In the genomic region with DNA sequence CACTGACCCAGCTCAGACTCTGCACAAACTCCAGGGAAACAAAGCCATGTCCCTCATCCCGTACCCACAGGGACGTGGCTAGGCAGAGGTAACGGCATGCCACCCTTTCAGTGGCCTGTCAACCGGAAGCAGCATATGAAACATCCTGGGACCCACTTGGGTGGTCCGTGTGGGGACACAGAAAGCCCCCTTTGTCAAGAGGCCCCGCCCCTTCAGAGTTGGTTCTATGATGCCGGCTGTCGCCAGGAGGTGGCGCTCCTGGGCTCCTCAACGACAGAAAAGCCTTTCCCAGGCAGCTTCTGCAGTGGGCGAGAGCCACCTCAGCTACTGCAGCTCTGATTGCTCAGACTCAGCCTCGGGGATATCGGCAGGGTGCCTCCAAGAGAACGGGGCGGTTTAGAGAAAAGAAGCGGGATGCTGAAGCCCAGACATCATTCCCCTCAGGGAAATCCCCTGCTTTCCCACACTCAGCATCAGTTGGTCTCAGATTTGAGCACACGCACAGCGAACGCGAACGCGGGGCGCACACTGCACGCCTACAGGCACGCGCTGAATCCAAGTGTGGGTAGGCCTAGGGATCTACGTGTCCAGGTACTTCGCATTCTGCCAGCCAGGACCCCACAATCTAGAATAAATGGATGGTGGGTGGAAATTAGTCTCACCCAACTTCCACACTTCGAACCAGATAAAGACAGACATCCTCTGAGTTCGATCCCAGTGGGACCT, we compare ENCODE assay signal across 8 mouse cellular contexts. TPM values are rescaled to one million over a fixed set of nuclear protein-coding genes. Genes with fewer than 3 reads are reported as not detected.
A peak's percentile ranks its signal among the peaks of the same experiment; 100 is the strongest.
DNase-seq lines count a peak whose midpoint lies in the region; ATAC-seq and TF ChIP-seq lines count a peak whose summit lies in the region.

No protein-coding gene starts in this region.

- H3K27me3 ChIP-seq in forebrain, embryonic 11.5 days (ENCODE audit: control insufficient read depth, insufficient read depth, low read length), result peaks cover 7% of the 10 kb centered on the region; the same call in 1 of the 2 replicates
- H3K27me3 ChIP-seq in heart, embryonic 15.5 days, result peaks cover 61% of the 10 kb centered on the region
- H3K27me3 ChIP-seq in liver, embryonic 13.5 days, result peaks cover 41% of the 10 kb centered on the region
- no peaks in the 10 kb centered on the region for H3K27me3 ChIP-seq in neural tube, embryonic 14.5 days (ENCODE audit: control insufficient read depth, insufficient read depth, low read length)
- H3K27me3 ChIP-seq in testis, adult 2 months (ENCODE audit: control insufficient read depth, insufficient read depth, low read length), result no peaks in the 10 kb centered on the region

- peak overlapping the region; percentile 51 for H3K4me2 ChIP-seq in forebrain, embryonic 11.5 days (ENCODE audit: low read depth, low read length, severe bottlenecking)
- H3K4me2 ChIP-seq in heart, embryonic 15.5 days, result peak overlapping the region; percentile 45
- H3K4me2 ChIP-seq in liver, embryonic 13.5 days, result no peak overlapping the region
- peak overlapping the region; percentile 42 for H3K4me2 ChIP-seq in neural tube, embryonic 14.5 days (ENCODE audit: low read depth, low read length)

- ATAC-seq in forebrain, embryonic 11.5 days (replicated peaks; ENCODE audit: low FRiP score), result peak; percentile 76
- no peak; the same call in 1 of the 2 replicates for ATAC-seq in heart, embryonic 15.5 days (replicated peaks; ENCODE audit: insufficient number of reproducible peaks, insufficient read depth, low FRiP score, low read depth)
- ATAC-seq in liver, embryonic 13.5 days (ENCODE audit: low read depth), result no peak
- ATAC-seq in neural tube, embryonic 14.5 days (ENCODE audit: low read depth), result peak; percentile 74

- DNase-seq in CD4-positive helper T cell, adult 2 months (ENCODE audit: low read depth, low spot score), result peak; percentile 79
- peak; percentile 92 for DNase-seq in brain, adult 2 months (ENCODE audit: low read depth, low spot score)
- peak; percentile 98 for DNase-seq in forebrain, embryonic 11.5 days (ENCODE audit: low spot score)
- peak; percentile 89 for DNase-seq in kidney, postnatal 10 days
- peak; percentile 29 for DNase-seq in liver, embryonic 13.5 days

- 6% methylated on average over 30 of the region's 30 CpGs for WGBS in forebrain, embryonic 11.5 days
- WGBS in heart, embryonic 15.5 days, result 11% methylated on average over 30 of the region's 30 CpGs
- WGBS in liver, embryonic 13.5 days (ENCODE audit: insufficient replicate concordance), result 12% methylated on average over 30 of the region's 30 CpGs
- WGBS in neural tube, embryonic 14.5 days, result 8% methylated on average over 30 of the region's 30 CpGs

- no peak for TF ChIP-seq POLR2A in testis, adult 2 months (IDR thresholded peaks at IDR 0.05; ENCODE audit: control insufficient read depth, low read depth, low read length)

- no peaks in the 10 kb centered on the region for H3K9me3 ChIP-seq in forebrain, embryonic 11.5 days (ENCODE audit: control insufficient read depth, low read length)
- no peaks in the 10 kb centered on the region for H3K9me3 ChIP-seq in heart, embryonic 15.5 days (replicated peaks)
- H3K9me3 ChIP-seq in liver, embryonic 13.5 days (replicated peaks), result no peaks in the 10 kb centered on the region
- no peaks in the 10 kb centered on the region for H3K9me3 ChIP-seq in neural tube, embryonic 14.5 days (ENCODE audit: control insufficient read depth, low read length)

- H3K4me3 ChIP-seq in forebrain, embryonic 11.5 days (ENCODE audit: low read depth, low read length), result peak overlapping the region; percentile 21
- peak overlapping the region; percentile 14; the same call in 1 of the 2 replicates for H3K4me3 ChIP-seq in heart, embryonic 15.5 days
- no peak overlapping the region for H3K4me3 ChIP-seq in liver, embryonic 13.5 days (replicated peaks)
- peak overlapping the region; percentile 18; the same call in 1 of the 2 replicates for H3K4me3 ChIP-seq in neural tube, embryonic 14.5 days (ENCODE audit: low read depth, low read length)
- H3K4me3 ChIP-seq in testis, adult 2 months (ENCODE audit: control insufficient read depth, low read depth, low read length), result peak overlapping the region; percentile 56

- H3K36me3 ChIP-seq in forebrain, embryonic 11.5 days (ENCODE audit: control insufficient read depth, insufficient read depth, low read length), result no peaks in the 10 kb centered on the region
- H3K36me3 ChIP-seq in heart, embryonic 15.5 days, result no peaks in the 10 kb centered on the region
- no peaks in the 10 kb centered on the region for H3K36me3 ChIP-seq in liver, embryonic 13.5 days
- H3K36me3 ChIP-seq in neural tube, embryonic 14.5 days (ENCODE audit: control insufficient read depth, insufficient read depth, low read length), result no peaks in the 10 kb centered on the region
- H3K36me3 ChIP-seq in testis, adult 2 months (ENCODE audit: control insufficient read depth, insufficient read depth, low read length), result no peaks in the 10 kb centered on the region

- H3K9ac ChIP-seq in forebrain, embryonic 11.5 days (ENCODE audit: low read length), result peak overlapping the region; percentile 1; the same call in 1 of the 2 replicates
- H3K9ac ChIP-seq in heart, embryonic 15.5 days, result no peak overlapping the region
- H3K9ac ChIP-seq in liver, embryonic 13.5 days, result no peak overlapping the region
- peak overlapping the region; percentile 25; the same call in 1 of the 2 replicates for H3K9ac ChIP-seq in neural tube, embryonic 14.5 days (replicated peaks; ENCODE audit: low read depth, low read length)

- H3K4me1 ChIP-seq in forebrain, embryonic 11.5 days (replicated peaks; ENCODE audit: control insufficient read depth, insufficient read depth, low read length), result peaks cover 10% of the 10 kb centered on the region; the same call in 1 of the 2 replicates
- peaks cover 11% of the 10 kb centered on the region for H3K4me1 ChIP-seq in heart, embryonic 15.5 days (replicated peaks)
- peaks cover 3% of the 10 kb centered on the region; the same call in 1 of the 2 replicates for H3K4me1 ChIP-seq in liver, embryonic 13.5 days (replicated peaks)
- H3K4me1 ChIP-seq in neural tube, embryonic 14.5 days (ENCODE audit: control insufficient read depth, insufficient read depth, low read length), result peaks cover 15% of the 10 kb centered on the region
- H3K4me1 ChIP-seq in testis, adult 2 months (ENCODE audit: control insufficient read depth, insufficient read depth, low read length), result peaks cover 19% of the 10 kb centered on the region

- H3K27ac ChIP-seq in forebrain, embryonic 11.5 days (ENCODE audit: low read depth, low read length), result no peak overlapping the region
- H3K27ac ChIP-seq in heart, embryonic 15.5 days, result no peak overlapping the region
- no peak overlapping the region for H3K27ac ChIP-seq in liver, embryonic 13.5 days
- peak overlapping the region; percentile 78 for H3K27ac ChIP-seq in neural tube, embryonic 14.5 days (ENCODE audit: low read depth, low read length)
- H3K27ac ChIP-seq in testis, adult 2 months (ENCODE audit: control insufficient read depth, insufficient read depth, low read depth, low read length), result no peak overlapping the region

- TF ChIP-seq CTCF in testis, adult 2 months (IDR thresholded peaks at IDR 0.05; ENCODE audit: control insufficient read depth, insufficient read depth, insufficient replicate concordance, low read depth, low read length), result peak; percentile 64; the same call in 1 of the 2 replicates

RNA-seq across cellular contexts. Expression of a gene that starts 10.7 kb away (rescaled TPM):
- not detected in 2 replicates for polyA plus RNA-seq in forebrain, embryonic 11.5 days (2014; fragmentation: Nextera tagmentation; extraction: Ambion mirVana)
- polyA plus RNA-seq in heart, embryonic 15.5 days (2015; fragmentation: Nextera tagmentation; extraction: Ambion mirVana), result not detected in 2 replicates
- polyA plus RNA-seq in liver, embryonic 13.5 days (2015; fragmentation: Nextera tagmentation; extraction: Ambion mirVana), result not detected in 2 replicates
- not detected in 2 replicates for polyA plus RNA-seq in neural tube, embryonic 14.5 days (2014; fragmentation: Nextera tagmentation; extraction: Ambion mirVana)
- 0.08 TPM in 1 of 2 replicates, not detected in the other for polyA plus RNA-seq in testis, adult 2 months (2012; rRNA removed)

RNA-seq across cellular contexts. Expression of a gene that starts 24.1 kb away (rescaled TPM):
- 101 and 103 TPM in 2 replicates for polyA plus RNA-seq in forebrain, embryonic 11.5 days (2014; fragmentation: Nextera tagmentation; extraction: Ambion mirVana)
- polyA plus RNA-seq in heart, embryonic 15.5 days (2015; fragmentation: Nextera tagmentation; extraction: Ambion mirVana), result 11.6 and 18.0 TPM in 2 replicates
- polyA plus RNA-seq in liver, embryonic 13.5 days (2015; fragmentation: Nextera tagmentation; extraction: Ambion mirVana), result 3.8 and 4.1 TPM in 2 replicates
- 5.7 and 11.5 TPM in 2 replicates for polyA plus RNA-seq in neural tube, embryonic 14.5 days (2014; fragmentation: Nextera tagmentation; extraction: Ambion mirVana)
- 2.3 and 2.4 TPM in 2 replicates for polyA plus RNA-seq in testis, adult 2 months (2012; rRNA removed)

RNA-seq across cellular contexts. Expression of a gene that starts 42.1 kb away (rescaled TPM):
- 9.5 and 11.2 TPM in 2 replicates for polyA plus RNA-seq in forebrain, embryonic 11.5 days (2014; fragmentation: Nextera tagmentation; extraction: Ambion mirVana)
- 7.5 and 9.5 TPM in 2 replicates for polyA plus RNA-seq in heart, embryonic 15.5 days (2015; fragmentation: Nextera tagmentation; extraction: Ambion mirVana)
- polyA plus RNA-seq in liver, embryonic 13.5 days (2015; fragmentation: Nextera tagmentation; extraction: Ambion mirVana), result 2.4 and 2.8 TPM in 2 replicates
- 7.7 and 10.1 TPM in 2 replicates for polyA plus RNA-seq in neural tube, embryonic 14.5 days (2014; fragmentation: Nextera tagmentation; extraction: Ambion mirVana)
- polyA plus RNA-seq in testis, adult 2 months (2012; rRNA removed), result 0.53 and 0.79 TPM in 2 replicates

Comparison
In these comparisons a context has a peak if more than half of its experiments do, and no peak if none do; other contexts are left out.
1. DNase-seq: peak in every context shown above with its lines; median percentile 98 in forebrain, embryonic 11.5 days; 92 in brain, adult 2 months; 89 in kidney, postnatal 10 days; 79 in CD4-positive helper T cell, adult 2 months; 29 in liver, embryonic 13.5 days.
2. ATAC-seq: peak in forebrain, embryonic 11.5 days (single experiment) and neural tube, embryonic 14.5 days (single experiment); none in heart, embryonic 15.5 days (single experiment) and liver, embryonic 13.5 days (single experiment).
3. H3K9ac ChIP-seq: peak in forebrain, embryonic 11.5 days (single experiment) and neural tube, embryonic 14.5 days (single experiment); none in heart, embryonic 15.5 days (single experiment) and liver, embryonic 13.5 days (single experiment).